Mouse (Mus musculus) cerebellum, adult 9-11 months (tissue): ENCODE measurements around the gene Gucy2d.

ENCODE experiments used
- DNase-seq: peaks from one replicate; pipeline ENCODE4 v3.0.0; 2022

Gene Gucy2d

DNA sequence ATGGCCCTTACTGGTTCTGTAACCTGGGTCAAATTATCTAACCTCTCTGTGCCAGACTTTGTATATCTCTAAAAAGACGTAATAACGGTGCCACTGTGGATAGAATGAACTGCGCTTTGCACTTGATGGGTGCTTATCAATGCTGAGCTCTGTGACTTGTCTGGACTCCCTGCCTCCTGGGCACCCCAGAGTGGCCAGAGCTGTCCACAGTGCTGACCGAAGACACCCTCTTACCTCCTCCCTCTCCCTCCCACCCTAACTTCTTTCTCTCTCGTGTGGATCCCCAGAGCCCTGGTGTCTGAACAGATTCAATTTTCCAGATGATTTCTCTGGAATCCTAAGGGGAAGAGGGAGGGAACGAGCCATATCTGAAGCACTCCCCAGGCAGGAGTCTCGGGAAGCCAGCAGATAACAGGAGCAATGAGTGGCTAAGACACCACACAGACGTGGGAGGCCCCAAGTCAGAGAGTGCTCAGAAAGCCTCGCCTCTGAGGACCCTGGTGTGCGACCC is at the start of gene Gucy2d:
Gene Gucy2d (plus strand): TSS at position 461 of the 511 bp plus-strand sequence.
- DNase-seq: no peak

DNA sequence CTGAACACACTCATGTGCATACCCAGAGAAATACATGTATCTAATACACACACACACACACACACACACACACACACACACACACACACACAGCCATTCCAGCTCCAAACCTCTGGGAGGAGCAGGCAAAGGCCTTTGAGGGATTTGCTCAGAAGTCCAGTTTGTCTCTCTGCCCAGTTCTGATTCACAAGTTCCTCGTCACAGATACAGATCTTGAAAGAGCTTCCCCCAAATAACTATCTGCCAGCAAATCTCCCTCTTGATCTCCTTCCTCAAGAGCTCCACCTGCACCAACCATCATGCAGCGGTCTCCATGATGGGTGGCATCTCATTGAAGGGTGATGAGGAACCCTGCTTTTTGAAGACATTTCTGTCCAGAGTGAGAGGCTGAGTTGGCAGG is 49.7 kb upstream of the Gucy2d start:
- DNase-seq: no peak

DNA sequence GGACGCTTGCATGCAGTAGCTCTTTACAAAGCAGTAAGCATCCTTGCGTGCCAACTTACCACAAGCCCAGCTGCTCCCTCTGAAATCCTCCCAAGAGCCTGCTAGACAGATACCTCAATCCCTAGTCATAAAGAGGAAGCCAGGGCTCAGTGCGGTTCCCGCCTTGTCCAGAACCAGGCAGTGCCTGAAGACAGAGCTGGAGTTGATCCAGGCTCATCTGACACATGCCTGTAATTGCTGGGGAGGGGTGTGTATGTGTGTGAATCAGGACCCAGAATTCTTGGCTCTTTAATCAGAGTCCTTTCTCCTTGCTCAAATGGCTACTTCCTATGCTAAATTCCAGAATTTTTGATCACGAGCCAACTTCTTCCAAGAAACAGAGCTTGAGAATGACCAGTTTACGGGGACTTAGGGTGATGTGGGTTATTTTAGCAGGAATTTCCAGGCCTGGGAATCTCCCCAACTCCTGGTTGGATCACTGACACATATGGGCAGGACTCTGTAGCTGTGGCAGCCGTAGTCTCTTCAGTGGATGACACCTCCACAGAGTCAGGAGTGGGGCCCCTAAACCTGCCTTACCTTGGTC is 48.8 kb upstream of the Gucy2d start:
- DNase-seq: no peak

DNA sequence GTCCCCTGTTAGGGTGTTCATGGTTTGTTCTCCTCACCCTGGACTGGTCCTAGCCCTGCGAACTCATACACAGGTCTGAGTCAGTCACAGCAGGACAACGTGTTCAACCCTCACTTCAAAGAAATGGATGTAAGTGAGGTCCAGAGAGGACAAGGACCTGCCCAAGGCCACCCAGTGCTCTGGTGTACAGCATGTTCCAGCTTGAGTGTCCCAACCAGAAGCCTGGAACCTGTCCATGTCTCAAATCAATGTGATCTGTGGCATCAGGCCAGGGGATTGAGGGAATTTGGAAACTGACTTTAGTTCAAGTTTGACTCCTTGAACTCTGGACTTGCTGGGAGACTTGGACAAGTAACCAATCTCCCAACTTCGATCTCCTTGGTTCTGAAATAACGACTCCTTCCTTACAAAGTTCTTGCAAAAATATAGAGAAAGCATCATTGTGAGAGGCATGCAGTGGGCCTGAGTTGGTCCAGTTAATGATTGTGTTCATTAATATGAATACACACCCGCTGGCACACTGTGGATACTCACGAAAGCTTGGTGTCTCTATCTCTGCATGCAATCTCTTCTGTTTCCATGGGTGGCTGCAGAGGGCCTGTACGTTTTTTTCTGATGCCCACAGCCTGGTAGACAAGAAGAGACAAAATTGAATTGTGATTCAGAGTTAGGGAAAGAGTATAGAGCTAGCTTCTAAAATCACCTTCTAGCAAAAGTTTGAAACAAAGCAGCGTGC is 47.6 kb upstream of the Gucy2d start:
- no peak for DNase-seq

DNA sequence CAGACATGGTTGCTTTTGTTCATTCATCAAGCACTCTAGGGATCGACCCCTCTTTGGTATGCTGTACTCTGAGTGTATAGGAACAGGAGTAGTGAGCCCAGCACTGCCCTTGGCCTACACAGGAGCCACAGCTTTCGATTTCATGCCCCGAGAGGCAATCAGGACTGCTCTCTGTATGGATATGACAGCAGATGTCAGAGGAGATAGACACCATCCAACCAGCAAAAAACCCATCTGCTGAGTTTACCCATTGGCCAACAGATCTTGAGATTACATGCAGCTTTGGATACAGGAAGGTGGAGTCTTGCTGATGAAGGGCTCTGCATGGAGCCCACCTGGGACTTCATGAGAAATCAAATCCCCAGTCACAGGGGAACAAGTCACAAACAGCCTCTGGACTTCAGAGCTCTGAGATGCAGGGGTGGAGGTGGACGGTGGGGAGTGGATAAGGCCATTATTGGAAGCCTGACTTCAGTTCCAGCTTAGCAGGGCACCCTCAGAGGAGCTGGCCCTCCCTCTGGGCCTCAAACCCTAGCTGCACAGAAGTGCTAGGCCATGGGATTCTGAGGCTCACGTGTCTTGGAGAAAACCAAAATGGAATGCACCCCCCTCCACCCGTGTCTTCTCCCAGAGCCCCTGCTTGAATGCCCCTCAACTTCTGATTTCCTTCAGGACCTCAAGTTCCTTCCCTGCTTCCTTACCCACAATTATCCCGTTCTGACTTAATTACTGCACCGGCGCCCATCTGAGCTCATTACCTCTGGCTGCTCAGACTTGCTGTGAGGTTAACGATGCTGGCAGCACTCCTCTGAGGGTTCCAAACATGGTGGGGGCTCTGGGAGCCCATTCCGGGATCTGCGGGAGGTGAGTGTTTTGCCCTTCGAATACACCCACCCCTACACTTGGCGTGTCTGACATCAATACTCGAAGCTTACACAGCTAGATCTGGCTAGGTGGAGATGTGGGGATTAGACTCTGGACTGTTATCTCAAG is 37.3 kb upstream of the Gucy2d start:
- DNase-seq: peak; percentile 83

DNA sequence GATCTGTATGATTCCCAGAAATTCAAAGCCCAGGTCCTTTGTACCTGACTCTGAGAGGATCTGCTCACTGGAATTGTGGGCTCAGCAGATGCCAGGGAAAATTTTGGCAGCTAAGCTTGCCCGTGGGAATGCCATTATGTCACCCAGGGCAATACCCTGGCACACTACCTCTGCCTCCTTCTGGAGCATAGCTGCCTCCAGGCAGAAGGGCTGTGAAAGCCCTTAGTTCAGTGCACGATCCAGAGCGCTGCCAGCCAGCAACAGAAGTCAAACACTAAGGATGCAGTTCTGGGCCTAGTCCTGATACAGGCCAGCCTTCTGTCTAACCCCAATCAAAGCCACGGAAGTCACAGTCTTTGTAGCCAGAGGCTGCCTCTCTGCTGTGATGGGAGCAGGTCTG is 36.2 kb upstream of the Gucy2d start:
- DNase-seq: peak; percentile 89

DNA sequence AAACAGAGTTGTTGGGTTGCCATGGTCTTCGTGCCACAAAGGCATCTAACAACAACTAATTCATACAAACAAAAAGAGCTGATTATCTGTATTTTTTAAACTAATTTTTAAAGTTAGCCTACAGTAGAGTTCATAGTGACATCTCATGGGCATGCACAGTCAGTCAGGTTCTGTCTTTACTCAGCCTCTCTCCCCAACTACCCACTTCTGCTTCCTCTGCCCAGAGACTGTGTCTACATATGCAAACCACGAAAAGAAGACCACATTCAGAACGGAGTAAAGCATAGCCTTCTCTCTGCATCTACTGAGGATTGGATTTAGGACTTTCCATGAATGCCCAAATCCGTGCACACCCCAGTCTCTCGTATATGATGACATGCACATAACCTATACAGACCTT is 32.6 kb upstream of the Gucy2d start:
- no peak for DNase-seq

DNA sequence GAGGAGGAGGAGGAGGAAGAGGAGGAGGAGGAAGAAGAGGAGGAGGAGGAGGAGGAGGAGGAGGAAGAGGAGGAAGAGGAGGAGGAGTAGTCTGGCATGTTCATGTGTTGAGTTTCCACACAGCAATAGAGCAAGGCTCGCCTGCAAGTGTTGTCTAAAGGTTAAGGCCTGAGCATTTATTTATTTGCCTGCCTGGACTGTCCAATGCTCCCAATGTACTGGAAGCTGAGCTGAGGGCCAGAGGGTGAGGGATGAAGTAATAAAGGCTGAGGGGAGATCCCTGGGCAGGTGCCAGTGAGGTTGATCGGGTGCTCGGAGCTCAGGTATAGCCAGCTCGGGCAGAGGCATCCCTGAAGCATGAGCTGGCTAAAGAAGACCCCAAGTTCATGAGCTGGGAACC is 27.1 kb upstream of the Gucy2d start:
- no peak for DNase-seq

DNA sequence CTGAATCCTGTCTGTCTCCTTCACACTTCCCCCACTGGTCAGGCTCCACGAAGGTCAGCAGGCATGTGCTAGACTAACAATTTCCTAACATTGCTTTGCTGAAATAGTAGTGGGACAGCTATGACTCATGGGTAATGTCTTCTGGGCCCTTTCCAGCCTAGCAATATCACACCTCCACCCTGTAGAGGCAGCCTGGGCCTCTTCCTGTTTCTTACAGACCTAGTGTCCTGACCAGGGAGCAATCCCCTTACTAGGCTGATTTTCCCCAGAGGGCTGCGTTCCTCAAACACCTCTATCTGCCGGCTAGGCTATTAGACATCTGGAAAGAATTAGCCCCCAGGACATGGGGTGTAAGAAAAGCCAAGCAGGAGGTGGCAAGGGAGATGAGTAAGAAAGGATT is 24.7 kb upstream of the Gucy2d start:
- no peak for DNase-seq

DNA sequence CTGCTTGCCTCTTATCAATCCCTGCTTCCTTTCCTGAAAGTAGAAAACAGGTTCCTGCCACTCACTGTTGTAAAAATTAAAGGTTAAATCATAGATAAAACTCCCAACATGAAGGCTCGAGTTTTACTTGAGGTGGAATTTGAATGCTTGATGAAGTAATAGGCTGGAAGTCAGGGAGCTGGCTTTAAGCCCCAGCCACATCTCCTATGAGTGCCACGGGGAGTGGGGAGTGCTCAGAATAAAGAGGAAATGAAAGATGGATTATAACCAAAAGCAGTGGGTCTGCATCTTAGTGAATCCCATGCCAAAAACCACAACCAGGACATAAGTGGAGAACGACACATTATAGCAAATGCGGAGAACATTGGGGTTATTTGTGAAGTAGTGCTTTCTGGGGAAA is 24.2 kb upstream of the Gucy2d start:
- DNase-seq: no peak

DNA sequence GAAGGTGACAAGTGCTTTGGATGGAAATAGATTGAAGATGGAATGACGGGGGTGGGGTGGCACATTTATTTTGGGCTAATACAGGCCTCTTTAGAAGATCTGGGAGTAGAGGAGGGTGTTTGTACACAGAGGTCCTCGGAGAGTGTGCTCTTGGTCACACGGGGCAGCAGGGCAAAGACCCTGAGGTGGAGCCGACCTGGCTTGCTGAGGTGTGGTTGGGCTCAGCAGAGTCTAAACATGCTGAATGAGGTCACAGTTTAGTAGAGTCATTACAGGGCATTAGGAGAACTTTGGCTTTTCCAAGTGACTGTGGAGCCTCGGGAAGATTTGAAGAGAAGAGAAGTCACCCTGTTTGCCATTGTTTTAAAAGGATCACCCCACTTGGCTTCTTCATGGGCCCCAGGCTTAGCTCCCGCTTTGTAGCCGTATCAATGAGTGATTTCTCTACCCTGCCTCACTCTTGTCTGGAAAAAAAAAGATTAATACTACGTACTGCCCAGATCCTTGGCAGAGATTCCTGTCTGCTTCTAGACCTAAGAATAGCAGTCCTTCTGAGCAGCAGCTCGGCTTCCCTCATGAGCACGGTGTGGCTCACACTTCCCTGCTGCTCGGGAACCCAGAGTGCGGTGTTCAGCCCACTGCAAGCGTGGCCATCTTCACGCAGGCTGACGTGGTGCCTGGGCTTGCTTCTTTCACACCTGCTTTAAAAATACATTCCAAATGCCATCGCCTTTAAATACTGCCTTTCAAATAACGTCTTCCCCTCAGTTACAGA is 22.0 kb upstream of the Gucy2d start:
- no peak for DNase-seq

DNA sequence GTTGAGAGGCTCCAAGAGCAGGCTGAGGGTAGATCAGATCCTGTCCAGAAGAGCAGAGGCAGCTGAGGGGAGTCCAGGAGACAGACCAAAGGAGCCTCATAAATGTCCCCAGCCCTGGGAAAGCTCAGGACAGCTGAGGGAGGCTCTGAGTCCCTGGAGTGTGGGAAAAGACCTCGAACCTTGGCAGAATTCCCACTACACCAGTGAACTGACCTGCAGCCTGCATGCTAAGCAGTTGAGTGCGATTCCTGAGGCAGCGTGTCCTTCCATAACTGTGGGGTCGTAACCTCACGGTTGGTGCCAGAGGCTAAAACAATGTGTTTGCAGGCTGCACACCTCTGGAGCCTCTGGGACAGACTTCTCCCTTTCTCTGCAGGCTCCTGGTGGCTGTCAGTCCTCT is 20.9 kb upstream of the Gucy2d start:
- no peak for DNase-seq

DNA sequence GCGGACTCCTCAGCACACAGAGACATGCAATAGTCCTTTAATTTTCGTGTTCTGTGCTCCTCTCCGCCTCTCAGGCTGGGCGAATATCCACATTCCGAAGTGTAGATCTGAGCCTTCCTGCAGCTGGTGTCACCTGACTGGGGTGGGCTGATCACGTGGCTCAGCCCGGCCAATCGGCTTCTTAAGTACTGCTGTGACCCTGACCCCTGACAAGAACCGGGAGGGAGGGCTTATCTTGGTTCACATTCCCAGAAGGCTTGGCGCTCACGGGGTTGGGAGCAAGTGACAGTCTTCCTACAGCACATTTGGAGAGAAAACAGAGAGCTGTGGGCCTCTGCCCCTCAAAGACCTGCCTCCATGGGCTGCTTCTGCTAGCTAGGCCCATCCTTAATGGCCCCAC is 16.7 kb upstream of the Gucy2d start:
- no peak for DNase-seq

DNA sequence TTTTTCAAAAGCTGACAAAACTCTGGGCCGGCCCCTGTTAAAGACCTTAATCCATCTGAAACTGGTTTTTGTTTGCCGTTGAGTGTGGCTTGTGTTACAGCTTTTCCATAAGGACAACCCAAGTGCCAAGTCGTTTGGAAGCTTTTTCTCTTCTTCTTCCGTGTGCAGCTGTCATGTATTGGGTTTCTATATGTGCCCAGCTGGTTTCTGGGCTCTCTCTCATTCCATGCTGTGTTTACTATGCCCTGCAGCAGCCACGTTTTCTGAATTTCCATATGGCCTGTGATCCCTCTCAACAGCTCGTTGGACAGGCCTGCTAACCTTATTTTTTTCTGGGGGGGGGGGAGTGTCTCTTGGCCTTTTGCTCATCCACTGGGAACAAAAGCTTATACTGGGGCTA is 15.8 kb upstream of the Gucy2d start:
- DNase-seq: no peak

DNA sequence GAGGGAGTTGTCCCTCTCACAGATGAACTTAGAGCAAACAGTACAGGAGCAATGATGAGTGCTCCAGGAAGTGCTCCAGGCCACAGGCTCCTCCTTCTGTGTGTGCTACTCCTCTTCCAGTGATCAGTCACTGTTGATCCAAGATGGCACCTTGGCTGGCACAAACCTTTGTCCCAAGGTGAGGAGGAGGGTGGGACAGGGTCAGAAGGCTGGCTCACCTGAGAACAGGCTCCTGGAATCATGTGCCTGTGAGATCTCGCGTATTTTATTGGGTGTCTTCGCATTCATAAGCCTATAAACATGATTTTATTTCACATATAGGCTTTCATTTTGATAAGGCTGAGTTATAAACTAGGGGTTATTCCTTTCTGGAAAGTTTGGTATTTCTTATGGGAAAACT is 14.7 kb upstream of the Gucy2d start:
- no peak for DNase-seq

DNA sequence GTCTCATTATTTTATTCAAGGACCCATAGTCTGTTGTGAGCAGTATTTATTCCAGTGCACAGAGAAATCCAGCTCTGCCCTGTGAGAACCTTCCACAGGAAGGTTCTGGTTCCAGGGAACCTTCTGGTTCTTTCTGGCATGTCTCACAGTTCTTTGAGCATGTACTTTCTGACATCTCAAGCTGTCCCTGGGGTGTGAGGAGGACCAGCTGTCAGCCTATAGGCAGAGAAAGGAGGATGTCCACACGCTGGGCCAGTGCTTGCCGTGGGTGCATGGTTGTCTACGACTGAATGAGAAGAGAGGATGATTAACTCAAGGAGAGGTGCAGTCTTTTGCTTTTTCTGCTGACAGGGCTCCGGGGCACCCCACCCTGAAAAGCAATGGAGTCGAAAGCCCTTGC is 13.6 kb upstream of the Gucy2d start:
- no peak for DNase-seq

DNA sequence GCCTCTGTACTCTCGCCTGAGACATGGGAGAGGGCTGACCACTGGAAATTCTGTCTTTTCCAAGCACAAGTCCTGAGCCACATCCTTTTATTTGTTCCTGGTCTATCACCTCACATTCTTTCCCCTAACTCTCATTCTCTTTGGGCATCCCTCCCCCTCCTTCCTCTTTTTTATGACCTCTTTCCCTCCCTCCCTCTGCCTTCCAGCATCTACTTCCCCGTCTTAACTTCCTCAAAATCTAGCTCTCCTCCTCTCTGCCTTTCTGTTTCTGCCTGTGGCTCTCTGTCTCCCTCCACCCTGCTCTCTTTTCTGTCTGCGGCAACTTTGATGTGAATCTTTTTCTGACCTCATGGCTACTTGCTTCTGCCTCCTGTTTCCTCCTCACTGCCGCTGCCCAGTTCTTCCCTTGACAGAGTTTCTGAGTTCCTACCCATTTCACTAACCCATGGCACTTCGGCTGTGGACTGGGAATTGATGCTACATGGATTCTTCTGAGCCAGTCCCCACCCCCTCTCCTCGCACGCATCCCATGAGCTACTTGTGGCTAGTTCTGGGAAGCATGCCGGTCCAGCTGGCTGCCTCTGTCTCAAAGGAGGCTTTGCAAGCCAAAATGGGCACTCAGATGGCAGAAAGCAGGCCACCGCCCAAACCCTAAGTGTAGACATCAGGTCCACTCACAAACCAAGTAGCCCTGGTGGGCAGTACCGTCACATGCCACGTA is 12.9 kb upstream of the Gucy2d start:
- DNase-seq: no peak

DNA sequence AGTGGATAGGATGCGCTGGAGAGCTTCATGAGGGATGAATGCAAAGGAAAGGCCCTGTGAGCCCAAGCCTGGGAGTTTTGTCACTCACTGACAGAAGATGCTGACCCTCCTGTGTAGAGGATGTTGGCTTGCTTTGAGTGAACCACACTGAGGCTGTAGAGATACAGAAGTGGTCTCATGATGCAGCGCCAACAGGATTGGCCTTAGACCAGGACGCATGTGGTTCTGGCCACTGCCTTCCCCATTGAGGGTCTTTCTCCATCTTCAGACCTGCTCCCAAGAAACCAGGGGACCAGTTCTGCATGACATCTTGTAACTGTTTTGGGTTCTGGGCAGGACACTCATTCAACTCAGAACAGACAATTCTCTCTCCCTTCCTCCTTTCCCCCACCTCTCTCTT is 10.6 kb upstream of the Gucy2d start:
- DNase-seq: no peak

DNA sequence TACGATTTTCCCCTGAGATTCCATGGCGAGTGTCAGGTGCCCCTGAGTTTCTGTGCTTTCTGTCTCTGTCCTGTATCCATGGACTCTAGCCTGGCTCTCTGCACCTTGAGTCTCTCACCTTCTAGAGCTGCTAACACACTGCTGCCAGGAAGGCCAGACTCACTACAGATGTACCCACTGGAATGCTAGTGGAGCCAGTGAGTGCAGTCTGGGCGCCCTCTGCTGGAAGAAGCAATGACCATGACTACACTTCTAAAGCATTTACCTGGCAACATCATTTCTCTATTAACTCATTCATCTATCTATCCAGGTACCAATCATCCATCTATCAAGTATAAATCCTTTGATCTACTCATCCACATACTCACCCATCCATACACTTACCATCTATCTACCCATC is 9.4 kb upstream of the Gucy2d start:
- DNase-seq: peak; percentile 36

DNA sequence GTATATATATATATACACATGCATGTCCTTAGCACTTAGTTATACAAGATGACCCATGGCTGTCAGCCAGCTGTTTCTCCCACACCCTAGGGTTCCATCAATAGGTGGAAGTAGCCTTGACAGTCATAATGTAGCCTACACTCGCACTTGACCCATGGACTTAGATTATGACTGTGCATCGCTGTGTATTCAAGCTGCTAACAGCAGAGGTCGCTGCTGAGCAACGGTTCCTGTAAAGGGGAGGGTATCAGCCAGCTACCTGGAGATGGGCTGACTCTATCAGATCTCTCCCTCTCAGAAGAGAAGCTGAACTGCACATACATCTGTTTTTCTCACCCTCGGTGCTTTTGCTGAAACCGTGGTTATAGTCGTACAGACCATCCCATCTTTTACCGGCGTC is 2.6 kb upstream of the Gucy2d start:
- peak; percentile 23 for DNase-seq

DNA sequence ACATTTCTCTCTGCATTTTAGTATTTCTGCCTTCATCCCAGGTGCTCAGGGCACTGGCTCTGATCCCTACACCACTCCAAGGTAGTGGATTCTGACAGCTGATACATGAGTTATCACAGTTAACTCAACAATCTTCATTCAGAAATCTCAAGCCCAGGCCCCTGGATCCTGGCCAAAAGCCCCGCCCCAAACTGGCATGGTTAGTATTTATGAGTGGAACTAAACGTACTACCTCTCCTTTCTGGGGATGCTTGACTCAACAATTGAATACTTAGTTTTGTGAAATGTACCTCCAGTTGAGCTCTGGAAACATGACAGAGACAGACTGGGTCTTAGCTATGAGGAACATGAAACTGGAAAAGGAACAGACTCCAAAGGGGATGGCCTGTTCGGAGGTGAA is 6.7 kb downstream of the Gucy2d start:
- no peak for DNase-seq
